Mouse (Mus musculus) testis, postnatal 14 days (tissue): ENCODE measurements around the gene H2-M10.5.
A peak's percentile ranks its signal among the peaks of the same experiment; 100 is the strongest.
"Not testable (repeated sequence)": the region's sequence is repeated elsewhere in the genome, so short reads cannot be mapped to it uniquely, and the experiment has no call there.

Experiments
- DNase-seq: peaks from one replicate; pipeline ENCODE4 v3.0.0; 2021; ENCODE audit warnings: low spot score

Gene H2-M10.5

DNA sequence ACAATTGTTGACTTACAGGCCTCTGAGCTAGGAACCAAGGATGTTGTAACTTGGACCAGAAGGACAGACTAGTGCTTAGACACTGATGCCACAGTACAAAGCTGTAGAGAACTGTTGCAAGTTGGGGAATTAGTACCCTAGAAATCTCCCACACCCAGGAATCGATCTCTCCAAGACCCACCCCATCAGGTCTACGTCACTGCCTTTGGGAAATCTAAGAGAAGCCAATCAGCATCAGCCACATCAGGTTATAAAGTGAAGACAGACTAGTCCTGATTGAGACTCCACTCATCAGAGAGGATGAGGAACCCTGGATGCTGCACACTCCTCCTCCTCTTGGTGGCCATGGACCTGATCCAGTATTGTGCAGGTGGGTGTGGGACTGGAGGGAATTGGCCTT, at the start of gene H2-M10.5:
H2-M10.5 (plus strand) TSS at position 301 of the 400 bp plus-strand sequence.
- not testable (repeated sequence) for DNase-seq

DNA sequence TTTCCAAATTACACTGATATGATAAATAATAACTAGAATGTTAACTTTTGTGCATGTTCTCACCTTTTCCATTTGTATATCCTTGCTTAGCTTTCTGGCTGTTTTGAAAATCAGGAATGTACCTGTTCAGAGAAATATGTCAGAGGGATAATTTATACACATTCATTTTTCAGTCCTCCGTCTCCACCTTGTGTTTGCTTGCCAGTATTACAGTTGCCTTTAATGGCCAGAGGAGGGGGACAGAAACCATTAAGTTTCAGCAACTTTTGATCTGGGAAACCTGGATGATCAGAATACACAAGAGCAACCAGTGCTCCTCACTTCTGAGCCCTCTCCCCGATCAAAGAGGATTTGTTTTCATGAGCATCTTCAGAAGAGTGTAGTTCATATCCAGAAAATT, 46.7 kb upstream of the H2-M10.5 start:
- DNase-seq: no peak

DNA sequence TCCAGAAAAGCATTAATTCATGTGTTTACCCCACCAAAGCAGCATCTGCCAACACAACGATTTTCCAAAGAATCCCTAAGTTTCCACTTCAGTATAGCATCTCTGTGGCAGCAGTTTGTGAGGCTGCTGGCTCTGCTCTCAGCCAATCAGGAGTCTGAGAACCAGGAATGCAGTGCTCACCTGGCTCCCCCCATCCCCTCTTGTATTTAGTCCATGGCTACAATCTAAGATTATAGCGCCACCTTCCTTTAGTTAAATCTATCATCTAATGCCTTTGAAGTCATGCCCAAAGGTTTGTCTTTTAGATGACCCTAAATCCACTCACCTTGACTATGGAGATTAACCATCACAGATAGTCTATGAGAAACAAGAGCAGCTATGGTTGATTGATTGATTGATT, 8.9 kb upstream of the H2-M10.5 start:
- DNase-seq: no peak

DNA sequence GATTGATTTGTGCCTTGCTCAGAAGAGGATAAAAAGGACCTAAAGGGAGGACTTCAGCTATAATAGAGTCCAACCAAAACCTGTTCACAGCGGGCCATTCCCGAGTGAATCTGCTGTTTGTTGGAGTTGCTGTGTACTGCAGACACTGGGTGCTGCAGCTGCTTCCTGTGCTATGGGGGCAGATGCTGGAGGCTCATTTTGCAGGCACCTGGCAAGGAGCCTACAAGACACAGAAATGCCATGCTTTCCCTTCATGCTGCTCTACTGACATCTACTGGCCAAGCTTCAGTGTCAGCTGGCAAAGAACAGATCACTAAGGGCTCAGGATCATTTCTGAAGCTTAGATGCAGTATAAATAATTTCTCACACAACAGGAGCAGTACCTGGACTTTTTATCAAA, 8.5 kb upstream of the H2-M10.5 start:
- not testable (repeated sequence) for DNase-seq

DNA sequence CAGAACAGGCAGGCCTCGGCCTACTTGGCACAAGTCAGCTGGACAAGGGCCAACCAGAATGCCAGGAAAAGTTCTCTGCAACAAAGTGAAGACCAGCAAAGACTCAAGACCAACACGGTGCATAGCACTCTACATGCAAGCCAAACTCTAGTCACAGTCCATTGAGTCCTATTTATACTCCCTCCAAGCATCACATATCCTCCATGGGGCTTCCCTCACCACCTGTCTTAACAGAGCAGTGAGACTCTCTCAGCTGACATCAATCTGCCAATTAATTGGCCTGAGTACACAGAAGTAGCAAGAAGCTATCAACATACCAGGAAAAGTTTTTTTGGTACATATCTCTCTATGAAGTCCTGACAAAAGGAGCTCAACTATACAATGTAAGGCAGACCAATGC, 7.3 kb upstream of the H2-M10.5 start:
- DNase-seq: not testable (repeated sequence)

DNA sequence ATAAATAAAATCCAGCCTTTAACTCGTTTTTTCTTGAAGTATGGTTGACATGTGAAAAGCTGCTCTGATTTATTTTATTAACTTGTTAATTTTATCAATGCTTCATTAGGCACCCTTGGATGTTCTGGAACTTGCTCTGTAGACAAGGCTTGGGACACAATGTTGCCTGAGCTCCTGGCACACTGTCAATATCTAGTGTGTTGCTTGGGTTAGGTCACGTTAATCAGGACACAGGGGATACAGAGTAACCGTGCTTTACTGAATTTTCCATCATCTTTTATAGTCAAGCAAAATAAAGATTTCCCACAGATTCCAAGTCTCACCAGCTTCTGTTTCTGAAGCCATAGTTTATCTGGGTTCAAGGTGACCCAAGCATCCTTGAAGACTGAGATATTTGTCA, 8.8 kb downstream of the H2-M10.5 start:
- DNase-seq: peak; percentile 68

DNA sequence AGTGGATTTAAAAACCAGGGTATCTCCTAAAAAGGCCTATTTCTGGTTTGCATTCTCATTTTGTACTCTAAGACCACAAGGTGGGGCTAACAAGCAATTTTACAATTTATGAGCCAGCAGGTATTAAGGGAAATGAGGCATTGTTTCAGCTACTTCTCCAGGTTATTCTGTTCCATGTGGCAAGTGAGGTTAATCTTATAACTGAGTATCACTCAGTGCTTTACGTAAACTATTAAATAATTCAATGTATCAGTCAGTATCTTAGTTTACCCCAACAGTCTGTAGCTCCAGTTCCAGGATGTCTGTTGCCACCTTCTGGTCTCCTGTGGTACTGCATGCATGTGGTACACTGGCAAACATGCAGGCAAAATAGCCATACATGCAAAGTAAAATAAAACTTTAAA, 13.8 kb downstream of the H2-M10.5 start:
- DNase-seq: not testable (repeated sequence)

DNA sequence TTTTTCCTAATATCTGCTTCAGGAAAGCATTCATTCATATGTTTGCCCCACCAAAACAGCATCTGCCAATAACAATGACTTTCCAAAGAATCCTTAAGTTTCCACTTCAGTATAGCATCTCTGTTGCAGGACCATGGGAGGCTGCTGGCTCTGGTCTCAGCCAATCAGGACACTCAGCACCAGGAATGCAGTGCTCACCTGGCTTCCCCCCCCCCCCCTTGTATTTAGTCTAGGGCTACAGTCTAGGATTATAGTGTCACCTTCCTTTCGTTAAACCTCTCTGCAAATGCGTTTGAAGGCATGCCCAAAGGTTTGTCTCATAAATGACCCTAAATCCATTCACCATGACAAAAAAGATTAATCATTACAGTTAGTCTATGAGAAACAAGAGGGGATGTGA, 15.6 kb downstream of the H2-M10.5 start:
- no peak for DNase-seq

DNA sequence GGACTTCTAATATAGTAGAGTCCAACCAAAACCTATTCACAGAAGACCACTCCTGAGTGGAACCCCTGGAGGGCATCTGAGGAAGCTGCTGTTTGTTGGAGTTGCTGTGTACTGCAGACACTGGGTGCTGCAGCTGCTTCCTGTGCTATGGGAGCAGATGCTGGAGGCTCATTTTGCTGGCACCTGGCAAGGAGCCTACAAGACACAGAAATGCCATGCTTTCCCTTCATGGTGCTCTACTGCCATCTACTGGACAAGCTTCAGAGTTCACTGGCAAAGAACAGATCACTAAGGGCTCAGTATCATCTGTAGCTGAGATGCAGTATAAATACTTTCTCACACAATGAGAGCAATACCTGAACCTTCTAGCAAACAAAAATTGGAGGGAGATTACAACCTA, 16.1 kb downstream of the H2-M10.5 start:
- peak; percentile 64 for DNase-seq

DNA sequence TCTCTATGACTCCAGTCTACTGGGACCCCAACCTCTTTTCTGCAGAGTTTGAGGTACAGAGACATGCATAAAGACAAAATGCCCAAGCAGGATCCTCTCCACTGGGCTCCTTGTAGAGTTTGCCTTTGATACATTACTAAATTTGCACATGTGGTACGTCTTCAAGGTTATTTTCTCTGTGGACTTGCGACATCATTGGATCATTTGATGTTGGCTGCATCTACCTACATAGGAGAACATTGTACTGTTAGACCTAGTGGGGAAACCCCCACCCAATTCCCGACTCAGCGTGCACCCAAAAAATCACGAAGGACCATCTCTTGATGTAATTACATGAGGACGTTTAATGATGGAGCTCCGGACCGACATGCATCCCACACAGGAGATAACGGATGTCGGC, 26.8 kb downstream of the H2-M10.5 start:
- DNase-seq: no peak

DNA sequence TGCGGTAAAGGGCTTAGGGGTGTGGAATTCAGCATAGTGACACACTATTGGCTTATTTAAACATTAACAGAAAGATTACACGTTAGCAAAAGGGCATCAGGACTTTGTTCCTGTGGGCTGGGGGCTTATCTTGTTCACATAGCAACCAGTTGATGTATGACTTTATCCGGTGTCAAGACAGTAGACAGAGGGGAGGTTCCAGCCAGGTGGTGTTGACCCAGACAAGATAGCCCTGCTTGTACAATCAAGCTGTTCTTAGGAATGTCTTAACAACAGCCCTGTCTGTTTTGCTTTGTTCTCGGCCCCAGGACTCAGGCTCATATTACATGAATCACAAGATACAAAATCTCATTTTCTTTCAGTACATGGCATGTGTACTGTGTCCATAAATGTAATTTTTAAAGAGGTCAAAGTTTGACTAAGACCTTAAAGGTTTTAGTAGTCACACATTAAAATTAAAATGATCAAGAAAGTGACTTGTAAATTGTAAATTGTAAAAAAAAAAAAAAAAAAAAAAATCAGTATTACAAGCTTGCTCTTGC, 27.3 kb downstream of the H2-M10.5 start:
- not testable (repeated sequence) for DNase-seq

DNA sequence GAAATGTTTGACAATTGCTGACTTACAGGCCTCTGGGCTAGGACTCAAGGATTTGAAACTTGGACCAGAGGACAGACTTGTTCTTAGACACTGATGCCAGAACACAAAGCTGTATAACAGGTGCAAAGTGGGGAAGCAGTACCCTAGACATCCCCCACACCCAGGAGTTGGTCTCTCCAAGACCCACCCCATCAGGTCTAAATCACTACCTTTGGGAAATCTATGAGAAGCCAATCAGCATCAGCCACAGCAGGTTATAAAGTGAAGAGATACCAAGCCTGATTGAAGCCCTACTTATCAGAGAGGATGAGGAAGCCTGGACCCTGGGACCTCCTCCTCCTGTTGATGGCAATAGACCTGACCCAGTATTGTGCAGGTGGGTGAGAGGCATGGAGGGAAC, 39.2 kb downstream of the H2-M10.5 start, which contains the start of gene H2-M10.6:
H2-M10.6 (plus strand) TSS at position 301 of the 400 bp plus-strand sequence.
- DNase-seq: no peak

DNA sequence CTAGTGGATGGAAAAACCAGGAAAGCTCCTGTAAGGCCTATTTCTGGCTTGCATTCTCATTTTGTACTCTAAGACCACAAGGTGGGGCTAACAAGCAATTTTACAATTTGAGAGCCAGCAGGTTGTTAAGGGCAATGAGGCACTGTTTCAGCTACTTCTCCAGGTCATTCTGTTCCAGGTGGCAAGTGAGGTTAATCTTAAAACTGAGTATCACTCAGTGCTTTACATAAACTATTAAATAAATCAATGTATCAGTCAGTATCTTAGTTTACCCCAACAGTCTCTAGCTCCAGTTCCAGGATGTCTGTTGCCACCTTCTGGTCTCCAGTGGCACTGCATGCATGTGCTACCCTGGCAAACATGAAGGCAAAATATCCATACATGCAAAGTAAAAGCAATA, 51.3 kb downstream of the H2-M10.5 start:
- DNase-seq: no peak

DNA sequence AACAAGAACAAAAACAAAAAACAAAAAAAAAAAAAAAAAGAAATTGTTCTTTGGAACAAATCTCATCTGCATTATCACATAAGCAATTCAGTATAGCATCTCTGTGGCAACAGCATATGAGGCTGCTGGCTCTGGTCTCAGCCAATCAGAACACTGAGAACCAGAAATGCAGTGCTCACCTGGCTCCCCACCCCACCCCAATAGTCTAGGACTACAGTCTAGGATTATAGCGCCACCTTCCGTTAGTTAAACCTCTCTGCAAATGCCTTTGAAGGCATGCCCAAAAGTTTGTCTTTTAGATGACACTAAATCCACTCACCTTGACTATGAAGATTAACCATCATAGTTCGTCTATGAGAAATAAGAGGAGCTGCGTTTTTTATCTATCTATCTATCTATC, 52.8 kb downstream of the H2-M10.5 start:
- no peak for DNase-seq
